Mouse (Mus musculus): ENCODE data around the gene F3. TPM values are rescaled to one million over a fixed set of nuclear protein-coding genes. Genes with fewer than 3 reads are reported as not detected.

The F3 gene
- polyA plus RNA-seq (2016; fragmentation: Nextera tagmentation; extraction: Ambion mirVana) = 4.6 and 5.8 TPM in 2 replicates

DNA sequence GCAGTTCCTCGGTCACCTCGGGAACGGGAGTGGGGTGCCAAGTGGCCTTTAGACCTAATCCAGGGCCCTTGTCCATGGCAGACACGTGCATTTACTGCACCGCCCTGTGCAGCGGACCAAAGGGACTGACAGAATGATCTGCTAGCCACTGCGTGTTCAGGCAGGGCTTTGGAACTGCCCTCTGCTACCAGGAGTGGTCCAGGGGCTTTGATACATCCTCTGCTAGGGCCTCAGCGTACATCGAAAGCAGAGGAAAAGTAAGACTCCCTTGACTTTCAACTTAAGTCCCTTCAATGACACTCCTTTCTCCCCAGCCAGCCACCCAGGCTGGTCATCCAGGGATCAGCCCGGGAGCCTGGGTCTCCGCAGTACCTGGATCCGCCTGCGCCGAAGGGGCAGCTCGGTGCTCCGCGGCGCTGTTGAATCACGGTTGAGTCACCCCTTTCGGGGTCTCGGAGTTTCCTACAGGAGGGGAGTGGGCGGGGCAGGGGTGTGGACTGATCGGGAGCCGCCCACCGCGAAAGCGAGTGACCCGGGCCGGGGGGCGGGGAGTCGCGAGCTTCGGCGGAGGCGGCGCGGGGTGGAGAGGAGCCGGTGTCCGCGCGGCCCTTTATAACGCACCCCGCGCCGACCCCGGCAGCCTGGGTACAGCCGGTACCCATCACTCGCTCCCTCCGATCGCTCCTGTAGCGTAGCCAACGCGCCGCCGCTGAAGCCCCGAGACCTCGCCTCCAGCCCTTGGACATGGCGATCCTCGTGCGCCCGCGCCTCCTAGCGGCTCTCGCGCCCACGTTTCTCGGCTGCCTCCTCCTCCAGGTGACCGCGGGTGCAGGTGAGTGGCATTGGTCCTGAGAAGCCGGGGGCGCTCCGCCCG lies at the start of gene F3:
Gene F3, plus strand, starts transcription at position 567 of the 874 bp plus-strand sequence.
- Histone ChIP-seq H3K9me3 (replicated peaks) (no peaks in the 10 kb centered on the region), H3K4me1 (peaks cover 45% of the 10 kb centered on the region), H3K36me3 (no peaks in the 10 kb centered on the region), H3K27me3 (ENCODE audit: low read depth, poor library complexity, severe bottlenecking) (peaks cover 81% of the 10 kb centered on the region), H3K27ac (replicated peaks) (peak within 1 kb of the TSS; percentile 82), H3K4me3 (peak within 1 kb of the TSS; percentile 71)
- WGBS = under 1% methylated on average over 72 of the region's 73 CpGs
- DNase-seq (ENCODE audit: low spot score) = peak; percentile 86

DNA sequence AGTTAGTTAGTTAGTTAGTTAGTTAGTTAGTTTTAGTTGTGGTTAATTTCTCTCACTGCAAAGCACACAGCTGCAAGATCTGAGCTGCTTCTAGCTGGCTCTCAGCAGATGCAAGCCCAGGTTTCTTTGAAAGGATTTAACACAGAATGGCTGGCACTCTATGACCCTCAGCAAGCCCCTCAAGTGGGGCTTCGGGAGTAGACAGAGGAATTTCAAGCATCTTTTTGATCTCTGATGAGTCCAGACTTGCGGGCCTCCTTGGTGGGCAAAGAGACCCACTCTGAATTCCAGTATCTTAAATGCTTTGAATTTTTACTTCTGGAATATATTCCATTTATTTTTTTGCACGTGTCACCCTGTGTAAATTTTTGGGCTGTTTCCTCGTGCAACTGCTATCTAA lies 44.4 kb upstream of the F3 start:
- no peak for DNase-seq (ENCODE audit: low spot score)

DNA sequence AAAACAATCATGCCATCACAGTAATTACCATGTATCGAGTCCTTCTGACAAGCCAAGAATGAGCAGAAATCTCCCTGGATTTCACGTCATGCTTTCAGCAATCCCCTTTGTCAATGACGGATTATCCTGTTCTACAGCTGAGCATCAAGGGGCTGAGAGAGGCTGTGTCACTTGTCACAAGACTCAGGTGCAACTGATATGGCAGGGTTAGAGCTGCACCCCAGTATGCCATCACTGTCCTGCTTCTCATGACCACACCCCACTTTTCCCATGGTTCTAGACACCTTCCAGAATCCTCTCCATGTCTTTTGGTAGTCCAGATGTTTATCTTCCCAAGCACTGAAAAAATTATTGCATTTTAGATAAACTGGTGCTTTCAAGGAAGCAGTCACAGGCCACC lies 43.9 kb upstream of the F3 start:
- WGBS = 29% methylated on average over 3 of the region's 3 CpGs
- H3K9me3 ChIP-seq (replicated peaks) = no peaks in the 10 kb centered on the region
- no peak overlapping the region for H3K4me3 ChIP-seq
- peaks cover 23% of the 10 kb centered on the region for H3K4me1 ChIP-seq
- H3K27ac ChIP-seq (replicated peaks) = no peak overlapping the region
- no peaks in the 10 kb centered on the region for H3K36me3 ChIP-seq
- DNase-seq (ENCODE audit: low spot score) = no peak
- peaks cover 7% of the 10 kb centered on the region for H3K27me3 ChIP-seq (ENCODE audit: low read depth, poor library complexity, severe bottlenecking)

More for the DNA sequence above, 44.4 kb upstream of the F3 start:
- Histone ChIP-seq H3K4me3 (no peak overlapping the region), H3K27me3 (ENCODE audit: low read depth, poor library complexity, severe bottlenecking) (peaks cover 7% of the 10 kb centered on the region), H3K9me3 (replicated peaks) (no peaks in the 10 kb centered on the region), H3K36me3 (no peaks in the 10 kb centered on the region), H3K4me1 (peaks cover 23% of the 10 kb centered on the region), H3K27ac (replicated peaks) (no peak overlapping the region)
- WGBS = 43% methylated on average over 4 of the region's 4 CpGs

DNA sequence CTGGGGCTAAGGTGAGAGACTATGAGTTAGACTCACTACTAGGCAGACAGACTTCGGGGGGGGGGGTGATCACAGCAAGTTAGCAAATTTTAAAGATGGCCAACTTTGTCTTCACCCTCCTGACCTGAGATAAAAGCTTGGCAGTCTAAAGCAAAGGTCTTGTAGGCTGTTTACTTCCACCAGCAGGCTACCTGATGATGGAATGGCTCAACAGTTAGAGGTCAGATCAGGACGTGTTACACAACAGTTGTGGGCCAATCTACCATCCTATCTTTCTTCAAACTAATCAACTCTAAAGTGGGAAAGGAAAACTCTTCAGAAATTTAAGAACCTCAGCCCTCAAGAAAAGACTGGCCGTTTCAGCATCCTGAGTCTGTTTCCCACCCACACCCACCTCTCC lies 43.1 kb upstream of the F3 start:
- H3K27me3 ChIP-seq (ENCODE audit: low read depth, poor library complexity, severe bottlenecking) = peaks cover 7% of the 10 kb centered on the region
- peaks cover 23% of the 10 kb centered on the region for H3K4me1 ChIP-seq
- H3K36me3 ChIP-seq = no peaks in the 10 kb centered on the region
- H3K4me3 ChIP-seq = no peak overlapping the region
- no peak for DNase-seq (ENCODE audit: low spot score)
- 84% methylated on average over 3 of the region's 3 CpGs for WGBS
- H3K27ac ChIP-seq (replicated peaks) = 0 out of 2 replicates have a peak overlapping the region, but pooled peaks have one; percentile 17
- H3K9me3 ChIP-seq (replicated peaks) = no peaks in the 10 kb centered on the region

DNA sequence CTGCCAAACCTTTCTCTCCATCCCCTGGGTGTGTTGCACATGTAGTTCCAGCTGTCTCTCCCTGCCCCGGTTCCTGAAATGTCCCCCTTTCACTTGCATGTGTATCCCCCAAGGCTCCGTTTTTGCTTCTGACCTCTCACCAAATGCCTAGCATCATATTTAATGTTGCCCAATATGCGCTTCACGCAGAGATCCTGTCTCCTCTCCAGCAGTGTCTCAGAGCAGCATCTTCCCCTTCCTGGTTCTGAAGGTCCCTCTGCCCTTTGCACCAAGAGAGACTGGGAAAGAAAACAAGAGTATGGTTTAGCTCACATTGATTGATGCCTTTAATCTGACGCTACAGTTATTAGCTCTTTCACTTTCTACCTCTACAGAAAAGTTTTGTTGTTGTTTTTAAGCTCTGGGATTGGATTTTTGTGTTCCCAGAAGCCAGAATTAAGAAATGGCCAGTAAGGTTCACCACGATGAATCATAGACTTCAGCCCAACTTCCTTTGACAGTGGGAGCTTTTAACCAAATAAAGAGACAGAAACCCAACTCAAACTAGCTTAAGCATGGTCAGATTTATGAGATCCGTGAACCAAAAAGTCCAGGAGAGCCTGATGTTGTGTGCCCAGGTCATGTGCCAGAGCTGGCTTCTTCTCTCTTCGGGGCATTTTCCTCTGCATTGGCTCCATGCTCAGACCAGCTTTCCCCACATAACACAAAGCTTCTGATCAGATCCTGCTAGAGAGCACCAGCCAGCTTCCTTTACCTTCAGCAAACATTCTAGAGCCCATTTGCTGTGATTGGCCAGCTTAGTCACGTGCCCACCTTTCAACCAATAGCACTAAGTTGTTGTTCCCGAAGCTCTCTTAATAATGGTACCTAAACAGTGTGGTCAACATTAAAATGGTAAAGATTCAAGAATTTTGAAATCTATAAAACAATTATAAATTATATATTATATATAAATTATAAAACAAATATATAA lies 40.6 kb upstream of the F3 start:
- H3K27ac ChIP-seq (replicated peaks) = no peak overlapping the region
- DNase-seq (ENCODE audit: low spot score) = no peak
- H3K36me3 ChIP-seq = no peaks in the 10 kb centered on the region

DNA sequence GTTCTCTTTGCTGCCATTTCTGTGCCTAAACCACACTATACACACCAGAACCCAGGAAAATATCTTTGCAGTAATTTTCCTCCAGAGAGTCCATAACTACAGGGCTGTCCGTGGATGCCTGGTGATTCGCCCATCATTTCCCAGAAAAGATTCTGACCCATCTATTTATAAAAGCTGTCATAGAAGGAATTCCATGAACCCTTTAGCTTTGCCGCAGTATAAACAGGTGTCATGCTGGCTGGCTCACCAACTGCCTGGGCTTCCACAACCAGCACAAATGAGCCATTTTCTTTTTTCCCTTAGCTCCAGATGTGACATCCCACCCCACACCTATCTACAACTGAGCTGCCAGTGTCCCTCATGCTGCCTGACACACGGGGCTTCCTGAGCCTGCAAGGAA lies 38.8 kb upstream of the F3 start:
- Histone ChIP-seq H3K36me3 (no peaks in the 10 kb centered on the region), H3K27ac (replicated peaks) (no peak overlapping the region), H3K27me3 (ENCODE audit: low read depth, poor library complexity, severe bottlenecking) (peaks cover 7% of the 10 kb centered on the region), H3K4me1 (peaks cover 6% of the 10 kb centered on the region), H3K4me3 (no peak overlapping the region), H3K9me3 (replicated peaks) (no peaks in the 10 kb centered on the region)
- WGBS = 84% methylated on average over 4 of the region's 4 CpGs
- DNase-seq (ENCODE audit: low spot score) = no peak

More for the DNA sequence above, 40.6 kb upstream of the F3 start:
- H3K4me3 ChIP-seq = no peak overlapping the region
- H3K4me1 ChIP-seq = peaks cover 23% of the 10 kb centered on the region
- WGBS = 90% methylated on average over 10 of the region's 10 CpGs
- peaks cover 7% of the 10 kb centered on the region for H3K27me3 ChIP-seq (ENCODE audit: low read depth, poor library complexity, severe bottlenecking)
- no peaks in the 10 kb centered on the region for H3K9me3 ChIP-seq (replicated peaks)

DNA sequence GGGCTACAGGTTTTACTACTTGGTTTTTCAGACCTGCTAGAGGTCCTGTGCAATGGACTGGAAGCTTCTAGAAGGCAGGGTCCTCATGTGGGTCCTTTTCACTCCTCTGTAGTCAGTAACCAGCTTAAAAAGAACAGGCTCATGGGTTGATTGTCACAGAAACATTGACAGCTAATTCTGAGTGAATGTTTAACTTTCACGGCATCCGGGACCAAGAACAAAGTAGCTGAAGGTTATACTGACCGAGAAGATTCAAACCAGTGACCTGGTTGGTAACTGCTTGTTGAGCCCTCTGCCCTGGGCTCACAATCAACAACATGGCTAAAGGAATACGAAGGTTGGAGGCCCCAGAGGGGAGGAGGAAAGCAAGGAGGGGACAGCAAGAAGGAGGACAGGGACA lies 38.4 kb upstream of the F3 start:
- Histone ChIP-seq H3K27me3 (ENCODE audit: low read depth, poor library complexity, severe bottlenecking) (peaks cover 7% of the 10 kb centered on the region), H3K9me3 (replicated peaks) (no peaks in the 10 kb centered on the region), H3K27ac (replicated peaks) (no peak overlapping the region), H3K4me3 (no peak overlapping the region), H3K36me3 (no peaks in the 10 kb centered on the region), H3K4me1 (peaks cover 2% of the 10 kb centered on the region; the same call in 1 of the 2 replicates)
- DNase-seq (ENCODE audit: low spot score) = no peak
- WGBS = 83% methylated on average over 4 of the region's 4 CpGs

DNA sequence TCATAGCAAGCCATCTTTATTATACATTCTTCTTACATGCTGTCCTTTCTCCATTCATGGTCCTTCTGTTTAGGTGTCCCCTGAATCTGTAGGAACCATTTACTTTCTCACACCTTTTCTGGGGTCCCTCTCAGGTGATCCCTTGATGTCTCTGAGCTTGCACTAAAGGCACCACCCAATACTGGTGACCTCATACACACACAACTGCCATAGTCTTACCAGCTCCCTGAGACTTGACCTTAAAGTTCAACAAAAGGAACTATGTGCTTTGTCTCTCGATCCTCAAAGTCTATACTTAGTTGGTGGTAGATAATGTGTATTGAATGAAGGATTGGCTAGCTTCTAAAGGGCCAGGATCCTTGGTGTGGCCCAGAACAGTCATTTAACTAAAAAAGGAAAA lies 37.4 kb upstream of the F3 start:
- 76% methylated on average over 1 of the region's 1 CpGs for WGBS

DNA sequence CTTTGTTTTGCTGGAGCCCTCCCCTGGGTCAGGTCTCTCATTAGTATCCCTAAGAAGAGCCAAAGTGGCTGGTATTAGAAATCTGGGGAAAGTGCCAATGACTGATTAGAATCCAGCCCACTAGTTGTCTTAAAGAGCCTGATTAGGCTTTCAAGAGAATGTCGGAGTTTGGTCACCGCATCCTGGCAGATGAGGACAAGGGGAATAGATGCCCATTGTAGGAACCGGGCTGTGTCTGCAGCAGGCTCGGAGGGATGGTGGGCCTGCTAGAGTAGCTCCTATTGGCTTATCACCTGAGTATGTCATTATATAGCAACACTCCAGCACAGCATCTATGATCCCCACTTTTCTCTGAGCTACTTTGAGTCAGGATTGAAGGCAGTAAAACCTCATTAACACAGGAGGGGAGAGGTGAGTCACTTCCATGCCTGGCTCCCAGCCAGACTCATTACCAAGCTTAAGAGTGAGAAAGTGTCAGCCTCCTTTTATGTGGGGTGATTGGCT lies 36.9 kb upstream of the F3 start:
- Histone ChIP-seq H3K27me3 (ENCODE audit: low read depth, poor library complexity, severe bottlenecking) (no peaks in the 10 kb centered on the region; the same call in 1 of the 2 replicates), H3K36me3 (no peaks in the 10 kb centered on the region), H3K4me3 (no peak overlapping the region), H3K9me3 (replicated peaks) (no peaks in the 10 kb centered on the region), H3K27ac (replicated peaks) (no peak overlapping the region), H3K4me1 (no peaks in the 10 kb centered on the region; the same call in 1 of the 2 replicates)
- DNase-seq (ENCODE audit: low spot score) = no peak
- 88% methylated on average over 4 of the region's 4 CpGs for WGBS

More for the DNA sequence above, 37.4 kb upstream of the F3 start:
- H3K27ac ChIP-seq (replicated peaks) = no peak overlapping the region
- H3K27me3 ChIP-seq (ENCODE audit: low read depth, poor library complexity, severe bottlenecking) = peaks cover under 1% of the 10 kb centered on the region
- no peaks in the 10 kb centered on the region; the same call in 1 of the 2 replicates for H3K4me1 ChIP-seq
- no peaks in the 10 kb centered on the region for H3K36me3 ChIP-seq
- H3K4me3 ChIP-seq = no peak overlapping the region
- H3K9me3 ChIP-seq (replicated peaks) = no peaks in the 10 kb centered on the region
- no peak for DNase-seq (ENCODE audit: low spot score)

DNA sequence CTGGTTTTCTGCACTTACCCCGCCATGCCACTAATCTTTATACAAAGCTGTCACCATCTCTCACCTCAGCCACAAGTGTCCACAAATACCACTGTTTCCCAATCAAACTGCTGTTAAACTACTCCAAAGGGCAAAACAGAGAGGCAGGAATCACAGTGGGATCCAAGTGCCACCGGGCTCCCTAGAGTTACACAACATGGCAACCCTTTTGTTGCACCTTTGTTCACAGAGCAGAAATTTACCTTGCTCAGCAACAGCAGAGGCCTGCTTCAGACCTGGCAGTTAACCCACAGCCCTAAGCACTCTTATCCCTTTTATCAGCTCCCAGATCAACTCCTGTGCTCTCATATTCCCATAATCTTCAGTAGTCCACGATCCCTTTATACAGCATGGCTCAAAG lies 35.6 kb upstream of the F3 start:
- Histone ChIP-seq H3K27ac (replicated peaks) (0 out of 2 replicates have a peak overlapping the region, but pooled peaks have one; percentile 33), H3K9me3 (replicated peaks) (no peaks in the 10 kb centered on the region), H3K27me3 (ENCODE audit: low read depth, poor library complexity, severe bottlenecking) (no peaks in the 10 kb centered on the region; the same call in 1 of the 2 replicates), H3K4me1 (no peaks in the 10 kb centered on the region; the same call in 1 of the 2 replicates), H3K4me3 (no peak overlapping the region), H3K36me3 (no peaks in the 10 kb centered on the region)
- WGBS = 80% methylated on average over 3 of the region's 3 CpGs
- DNase-seq (ENCODE audit: low spot score) = no peak

DNA sequence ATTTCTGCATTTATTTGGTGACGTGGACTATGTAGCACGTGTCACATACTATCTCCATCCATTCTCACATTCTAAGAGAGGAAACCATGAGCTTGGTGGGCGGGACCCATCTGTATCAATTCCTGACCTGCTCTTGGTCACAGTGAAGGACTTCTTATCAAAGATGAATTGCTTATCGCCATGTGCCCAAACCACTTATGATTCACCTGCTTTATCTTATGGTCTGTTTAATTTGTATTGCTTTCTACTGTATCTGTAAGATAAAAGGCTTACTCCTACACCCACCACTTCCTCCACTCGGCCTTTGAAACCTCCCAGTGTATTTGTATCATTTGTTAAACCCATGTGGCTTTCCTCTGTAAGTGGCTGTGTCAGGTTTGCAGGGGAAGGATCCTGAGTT lies 34.3 kb upstream of the F3 start:
- Histone ChIP-seq H3K4me1 (no peaks in the 10 kb centered on the region; the same call in 1 of the 2 replicates), H3K9me3 (replicated peaks) (no peaks in the 10 kb centered on the region), H3K4me3 (no peak overlapping the region), H3K27ac (replicated peaks) (no peak overlapping the region), H3K27me3 (ENCODE audit: low read depth, poor library complexity, severe bottlenecking) (no peaks in the 10 kb centered on the region), H3K36me3 (no peaks in the 10 kb centered on the region)
- no peak for DNase-seq (ENCODE audit: low spot score)
- 88% methylated on average over 5 of the region's 5 CpGs for WGBS

DNA sequence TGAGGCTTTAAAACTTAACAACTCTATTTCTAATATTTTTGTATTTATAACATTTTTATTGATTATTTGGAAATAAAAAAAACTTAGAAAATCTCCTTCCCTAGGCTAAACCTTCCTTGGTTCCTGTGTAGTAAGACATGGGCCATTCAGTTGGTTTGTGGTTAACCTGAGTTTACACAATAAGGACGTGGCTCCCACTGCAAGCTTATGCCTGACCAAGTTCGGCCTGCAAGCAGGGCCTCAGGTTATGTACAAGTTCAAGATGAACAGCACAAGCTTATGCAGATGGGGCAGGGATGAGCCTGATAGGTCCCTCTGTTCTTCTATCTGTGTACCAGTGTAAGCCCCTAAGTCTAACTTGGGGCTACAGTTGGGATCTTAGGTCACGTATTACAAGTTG lies 33.6 kb upstream of the F3 start:
- Histone ChIP-seq H3K27ac (replicated peaks) (no peak overlapping the region), H3K4me1 (no peaks in the 10 kb centered on the region; the same call in 1 of the 2 replicates), H3K9me3 (replicated peaks) (no peaks in the 10 kb centered on the region), H3K36me3 (no peaks in the 10 kb centered on the region), H3K4me3 (no peak overlapping the region), H3K27me3 (ENCODE audit: low read depth, poor library complexity, severe bottlenecking) (no peaks in the 10 kb centered on the region)
- WGBS = 93% methylated on average over 3 of the region's 3 CpGs
- DNase-seq (ENCODE audit: low spot score) = no peak

Measured in midbrain, embryonic 10.5 days (tissue).